Mouse (Mus musculus): ENCODE results near the gene Tacc2.
A peak's percentile ranks its signal among the peaks of the same experiment; 100 is the strongest.

Gene Tacc2

GRCm38 (mm10) chr7:130692392-130692942 lies 115.2 kb downstream of the Tacc2 start:
- DNase-seq, result peak; percentile 88 to 89

DNA sequence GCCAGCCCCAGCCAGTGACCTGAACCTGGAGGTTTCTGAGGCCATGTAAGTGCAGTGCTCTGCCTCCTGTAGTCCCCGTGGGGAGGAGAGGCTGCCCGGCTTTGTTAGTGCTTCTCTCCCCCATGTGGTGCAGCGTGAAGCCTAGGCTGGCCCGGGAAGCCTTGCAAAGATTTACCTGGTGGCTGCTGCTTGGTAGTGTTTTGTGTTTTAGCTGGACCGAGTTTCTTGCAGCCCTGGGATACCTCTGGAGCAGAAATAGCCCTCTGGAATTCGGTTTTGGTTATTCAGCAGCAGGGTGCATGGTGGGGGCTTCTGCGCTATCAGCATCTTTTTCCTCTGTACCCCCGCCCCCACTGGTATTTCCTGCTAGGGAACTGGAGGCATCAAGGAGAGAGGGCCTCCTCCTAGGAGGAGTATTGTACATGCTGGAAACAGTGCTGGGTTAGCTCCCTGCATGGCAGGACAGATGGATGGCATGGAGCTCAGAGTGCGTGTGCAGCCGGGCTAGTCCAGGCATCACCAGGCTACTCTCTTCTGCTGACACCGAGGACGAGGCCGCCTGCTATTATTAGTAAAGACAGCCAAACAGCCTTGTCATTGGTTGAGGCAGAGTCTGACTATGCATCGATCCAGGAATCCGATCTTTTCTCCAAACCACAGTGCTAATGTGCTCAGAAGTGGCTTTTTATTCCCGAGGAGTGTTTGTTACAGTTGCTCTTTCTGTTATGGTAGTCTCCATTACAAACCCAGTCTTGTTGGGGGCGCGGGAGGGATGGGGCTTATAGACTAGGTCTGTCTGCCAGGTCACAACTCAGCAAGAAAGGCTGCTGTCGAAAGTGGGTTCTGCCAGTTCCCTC lies 115.9 kb downstream of the Tacc2 start:
- peak; percentile 70 to 81 for DNase-seq

- DNase-seq, result peak; percentile 71
These were observed 116.6 kb downstream of the Tacc2 start for GRCm38 (mm10) chr7:130693800-130694193.

DNA sequence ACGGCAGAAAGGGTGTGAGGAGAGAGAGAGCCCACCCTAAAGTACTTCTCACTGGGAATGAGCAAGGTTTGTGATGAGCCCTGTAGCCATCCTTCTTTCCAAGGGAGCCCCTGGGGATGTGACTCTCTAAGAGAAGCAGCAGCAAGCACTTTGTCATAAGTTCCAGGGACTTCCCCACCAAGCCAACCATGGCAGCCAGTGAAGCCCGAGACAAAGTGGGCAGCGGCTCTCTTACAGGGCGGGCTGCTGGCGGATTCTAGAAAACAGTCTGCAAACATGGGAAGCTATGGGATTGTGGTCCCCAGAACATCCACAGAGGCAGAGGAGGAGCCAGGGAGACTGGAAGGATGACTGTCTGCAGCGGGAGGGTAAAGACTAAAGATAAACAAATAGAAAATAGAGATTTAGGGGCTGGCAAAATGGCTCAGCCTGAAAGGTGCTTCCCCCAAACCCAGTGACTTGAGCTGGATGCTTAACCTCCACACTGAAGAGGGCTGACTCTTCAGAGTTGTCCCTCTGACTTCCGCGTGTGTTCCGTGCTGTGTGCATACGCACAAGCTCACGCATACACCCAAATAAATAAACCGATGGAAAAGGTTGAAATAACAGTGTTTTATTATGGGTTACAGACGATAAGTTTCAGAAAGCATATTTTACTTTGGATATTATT lies 118.6 kb downstream of the Tacc2 start:
- DNase-seq, result no peak

- DNase-seq, result peak; percentile 66 to 77
These were observed 119.4 kb downstream of the Tacc2 start for GRCm38 (mm10) chr7:130696347-130697234.

DNA sequence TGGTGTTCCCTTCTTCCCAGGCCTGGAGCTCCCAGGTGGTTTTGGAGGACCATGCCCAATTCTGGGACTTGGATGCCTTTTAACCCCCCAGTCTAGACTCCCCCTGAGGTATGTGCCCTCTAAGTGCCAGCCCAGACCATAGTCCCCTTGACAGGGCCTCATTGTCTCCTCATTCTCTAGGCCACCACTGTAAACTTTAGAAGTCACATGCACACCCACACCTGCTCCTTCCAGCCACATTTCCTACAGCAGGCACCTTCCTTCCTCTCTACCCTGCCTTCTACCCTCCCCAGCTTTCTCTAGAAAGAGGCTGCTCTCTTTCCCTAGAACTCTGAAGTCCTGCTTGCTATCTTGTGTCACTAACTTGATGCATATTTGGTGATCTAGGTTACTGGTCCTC lies 121.2 kb downstream of the Tacc2 start:
- DNase-seq, result no peak

- DNase-seq, result no peak
These were observed 124.1 kb downstream of the Tacc2 start for GRCm38 (mm10) chr7:130701336-130701735.

- peak in 1 of 2 experiments; percentile 60 for DNase-seq
These were observed 128.0 kb downstream of the Tacc2 start for GRCm38 (mm10) chr7:130705230-130705629.

DNA sequence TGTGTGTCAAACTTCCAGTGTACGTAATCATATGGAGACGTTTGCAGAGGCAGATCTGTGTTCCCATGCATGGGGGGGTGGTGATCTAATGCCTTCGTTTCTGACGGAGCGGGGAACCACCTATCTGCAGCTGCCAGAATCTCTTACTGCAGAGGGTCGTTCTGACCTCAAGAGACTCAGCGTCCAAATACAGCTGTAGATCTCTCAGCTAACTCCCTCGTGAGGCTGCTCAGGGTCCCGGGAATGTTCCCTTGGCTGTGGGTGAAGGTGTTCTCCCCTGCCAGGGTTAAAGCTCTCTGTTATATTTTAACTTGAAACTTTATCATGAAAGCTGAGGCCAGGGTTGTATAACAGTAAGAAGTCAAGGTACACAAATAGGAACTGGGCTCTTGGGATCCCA lies 131.7 kb downstream of the Tacc2 start:
- no peak for DNase-seq

DNA sequence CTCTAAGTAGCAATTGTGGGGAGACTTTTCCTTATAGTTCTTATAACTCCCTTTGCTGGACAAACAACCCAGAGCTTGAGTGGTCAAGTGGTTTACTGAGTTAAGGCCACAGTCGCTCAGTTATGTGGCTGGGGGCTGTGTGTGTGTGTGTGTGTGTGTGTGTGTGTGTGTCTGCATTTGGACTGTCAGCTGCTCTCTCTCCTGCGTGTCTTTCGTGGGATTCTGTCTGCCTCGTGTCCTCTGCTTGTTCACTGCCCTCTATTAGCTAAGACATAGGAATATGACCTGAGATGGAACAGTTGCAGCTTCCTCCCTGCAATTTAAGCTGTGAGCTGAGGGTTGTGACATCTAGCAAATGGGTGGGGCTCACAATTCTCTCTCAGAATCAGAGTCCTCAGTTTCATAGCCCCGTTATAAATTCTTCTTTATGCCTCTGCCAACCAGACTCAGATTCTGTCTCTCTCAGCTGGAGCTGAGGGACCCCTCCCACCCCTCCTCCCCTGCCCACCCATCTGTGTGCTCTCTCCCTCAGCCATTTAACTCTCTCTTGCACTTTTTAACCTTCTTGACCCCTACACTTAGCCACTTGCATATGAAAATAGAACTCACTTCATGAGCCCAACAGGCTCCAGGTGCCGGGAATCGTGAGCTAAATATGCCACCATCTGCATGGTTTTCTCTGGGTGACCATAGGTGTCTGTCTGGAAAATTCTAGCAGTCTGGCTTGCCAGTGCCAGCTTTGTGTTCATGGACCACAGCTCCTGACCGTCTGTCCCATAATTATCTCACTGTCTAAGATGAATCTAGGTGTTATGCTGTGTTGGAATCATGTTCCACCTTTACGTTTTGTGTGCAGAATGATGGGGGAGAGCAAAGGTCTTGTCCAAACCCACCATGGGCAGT lies 132.4 kb downstream of the Tacc2 start:
- DNase-seq, result peak; percentile 56 to 66

- DNase-seq, result no peak
These were observed 134.6 kb downstream of the Tacc2 start for GRCm38 (mm10) chr7:130711851-130712250.

- DNase-seq, result no peak
These were observed 136.1 kb downstream of the Tacc2 start for GRCm38 (mm10) chr7:130713319-130713718.

GRCm38 (mm10) chr7:130715467-130715866 lies 138.2 kb downstream of the Tacc2 start:
- peak; percentile 81 to 91 for DNase-seq

GRCm38 (mm10) chr7:130716341-130716740 lies 139.1 kb downstream of the Tacc2 start:
- DNase-seq, result no peak

DNA sequence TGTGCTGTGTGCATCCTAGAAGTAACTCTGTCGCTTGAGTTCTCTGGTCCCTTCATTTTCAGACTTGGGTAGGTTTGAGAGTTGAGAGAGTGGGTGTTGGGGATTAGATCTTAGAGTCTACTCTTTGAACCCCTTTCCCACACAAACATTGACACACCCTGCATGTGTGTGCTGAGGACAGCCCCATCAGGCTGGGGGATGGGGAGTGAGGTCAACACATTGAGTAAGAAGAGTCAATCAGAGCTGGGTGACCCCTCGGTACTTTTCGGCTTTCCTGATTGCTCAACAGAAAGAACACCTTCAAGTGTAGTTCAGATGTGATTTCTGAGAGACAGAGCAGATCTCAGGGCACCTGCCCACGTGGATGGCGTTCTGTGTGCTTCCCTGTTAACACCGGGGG lies 139.8 kb downstream of the Tacc2 start:
- DNase-seq, result no peak

DNA sequence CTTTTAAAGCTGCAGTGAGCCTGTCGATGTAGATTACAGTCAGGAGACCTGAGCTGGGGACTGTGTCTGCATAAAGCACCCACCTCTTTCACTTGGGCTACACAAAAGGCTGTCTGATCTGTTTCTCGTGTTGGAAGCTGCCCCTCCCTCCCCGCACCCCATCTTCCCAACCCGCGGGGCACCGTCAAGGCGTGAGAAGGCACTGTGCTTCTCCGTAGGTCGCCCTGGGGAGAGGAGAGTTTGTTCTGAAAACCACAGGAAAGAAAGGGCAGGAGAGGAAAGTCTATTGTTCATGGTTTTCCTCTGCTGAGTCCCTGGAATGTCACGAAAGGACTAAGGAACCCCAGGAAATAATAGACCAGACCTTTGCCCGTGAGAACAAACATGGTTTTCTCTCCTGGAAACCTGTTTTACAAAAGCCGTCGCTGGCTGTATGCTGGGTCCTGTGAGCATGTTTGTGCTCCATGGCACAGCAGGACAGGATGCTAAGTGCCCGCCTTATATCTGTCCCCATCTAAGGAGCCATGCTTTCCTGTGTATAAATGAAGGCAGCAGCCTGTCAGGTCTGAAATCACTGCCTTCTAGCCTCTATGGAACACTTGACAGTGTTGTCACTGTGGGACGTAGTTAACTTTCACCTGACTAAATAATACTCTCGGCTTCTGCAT lies 142.8 kb downstream of the Tacc2 start:
- no peak for DNase-seq

DNA sequence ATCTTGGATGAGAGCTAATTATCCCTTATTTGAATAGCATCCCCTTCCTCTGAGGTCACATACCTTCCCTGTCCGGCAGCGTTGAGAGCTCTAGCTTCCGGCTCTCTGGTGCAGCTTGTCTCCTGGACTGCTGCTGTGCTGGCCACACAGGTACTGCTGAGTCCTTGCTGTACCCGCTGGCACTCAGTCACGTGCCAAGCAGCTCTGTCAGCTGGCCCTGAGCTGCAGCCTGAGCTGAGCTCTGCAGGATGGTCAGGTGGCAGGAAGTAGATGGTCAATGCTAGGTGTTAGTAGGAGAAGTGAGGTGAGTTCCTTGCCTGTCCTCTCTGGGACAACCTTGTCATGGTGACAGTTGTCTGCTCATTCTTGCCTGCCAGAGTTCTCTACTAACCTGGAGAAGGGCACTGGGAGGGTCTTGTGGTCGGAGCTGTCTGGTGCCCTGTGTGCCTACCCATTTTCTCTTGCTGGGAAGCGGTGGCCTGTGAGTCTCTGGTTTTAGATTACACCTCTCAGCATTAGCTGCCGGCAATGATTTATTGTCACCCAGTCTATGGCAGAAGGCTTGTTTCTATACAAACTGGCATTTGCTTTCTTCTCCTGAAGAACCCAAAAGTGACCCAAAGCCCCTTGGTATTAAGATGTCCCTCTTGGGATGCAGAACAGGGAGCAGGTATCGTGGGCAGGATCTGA lies 143.6 kb downstream of the Tacc2 start:
- peak; percentile 44 to 52 for DNase-seq

- DNase-seq, result no peak
These were observed 148.9 kb downstream of the Tacc2 start for GRCm38 (mm10) chr7:130726185-130726584.

DNA sequence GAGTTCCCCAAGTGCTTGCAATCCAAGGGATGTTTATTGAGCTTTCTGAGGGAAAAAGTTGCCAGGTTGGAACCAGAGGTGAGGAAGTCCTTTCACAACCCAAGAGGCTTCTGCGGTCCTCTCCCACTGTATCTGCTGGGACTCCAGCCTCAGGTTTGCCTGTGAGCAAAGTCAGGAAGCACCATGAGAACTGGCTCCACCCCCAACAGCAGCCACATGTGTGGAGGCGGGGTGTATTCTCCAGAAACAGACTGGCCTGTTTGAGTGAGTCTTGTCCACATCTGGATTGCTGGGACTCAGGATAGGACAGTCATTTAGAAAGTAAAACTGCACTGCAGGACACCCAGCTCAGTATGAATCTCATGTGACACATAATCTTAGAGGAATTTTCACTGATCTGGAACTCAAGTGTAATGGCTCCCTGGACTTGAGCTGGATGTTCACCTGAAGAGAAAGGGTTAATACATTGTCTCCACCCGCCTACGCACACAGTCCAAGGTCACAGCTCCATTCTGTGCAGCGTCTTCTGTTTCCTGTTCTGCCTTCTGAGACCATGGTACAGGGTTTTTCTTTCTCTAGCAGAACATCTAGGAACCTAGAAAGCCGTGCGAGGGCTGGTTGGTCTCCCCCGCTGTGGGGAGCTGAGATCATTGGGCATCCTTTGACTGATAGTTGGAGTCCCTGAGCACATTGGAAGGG lies 149.6 kb downstream of the Tacc2 start:
- no peak for DNase-seq

DNA sequence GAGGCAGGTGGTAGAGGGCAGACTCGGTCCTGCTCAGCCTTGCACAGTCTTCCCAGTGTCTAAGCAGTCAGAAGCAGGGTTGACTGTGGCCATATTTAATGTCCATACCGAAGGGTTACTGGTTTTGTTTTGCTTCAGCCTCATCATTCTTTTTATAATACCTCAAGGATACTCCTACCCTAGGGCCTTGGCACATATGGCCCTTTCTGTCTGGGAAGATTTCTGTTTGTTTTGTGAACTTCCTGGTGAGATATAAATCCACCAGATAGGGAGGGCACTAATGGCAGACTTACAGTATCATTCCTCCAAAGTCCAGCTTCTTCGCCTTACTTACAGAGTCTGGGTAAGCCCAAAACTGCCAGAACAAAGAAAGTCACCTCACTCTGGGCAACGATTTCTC lies 150.3 kb downstream of the Tacc2 start:
- DNase-seq, result no peak
